Mouse (Mus musculus): ENCODE results near the gene Zfp329. TPM values are rescaled to one million over a fixed set of nuclear protein-coding genes. Genes with fewer than 3 reads are reported as not detected.
A peak's percentile ranks its signal among the peaks of the same experiment; 100 is the strongest.

Zfp329 gene
- total RNA-seq (2014; fragmentation: Nextera tagmentation) (9.1 and 16.6 TPM in 2 replicates), total RNA-seq (2017) (6.7 and 8.3 TPM in 2 replicates)

- peak; percentile 99 for ATAC-seq (replicated peaks; ENCODE audit: poor library complexity, severe bottlenecking)
Measured at GRCm38 (mm10) chr7:12818521-12819295, at the start of gene Zfp329. Gene Zfp329, minus strand, starts transcription at chr7:12818858.

DNA sequence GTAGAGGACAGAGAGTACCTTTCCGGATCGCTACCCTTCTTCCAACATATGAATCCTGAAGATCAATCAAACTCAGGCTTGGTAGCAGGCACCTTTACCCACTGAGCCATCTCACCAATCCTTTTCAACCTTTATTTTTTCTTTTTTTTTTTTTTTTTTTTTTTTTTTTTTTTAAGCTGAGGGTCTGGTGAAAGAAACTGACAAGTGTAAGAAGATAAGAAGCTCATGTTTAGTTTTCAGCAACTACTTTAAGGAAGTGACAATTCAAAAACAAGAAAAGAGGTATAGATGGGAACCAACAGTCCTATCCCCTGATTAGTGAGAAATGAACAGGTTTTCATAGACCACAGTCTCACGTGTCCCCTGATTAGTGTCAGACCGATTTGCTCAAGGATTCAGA is 17.1 kb upstream of the Zfp329 start:
- no peak for ATAC-seq (replicated peaks; ENCODE audit: poor library complexity, severe bottlenecking)

DNA sequence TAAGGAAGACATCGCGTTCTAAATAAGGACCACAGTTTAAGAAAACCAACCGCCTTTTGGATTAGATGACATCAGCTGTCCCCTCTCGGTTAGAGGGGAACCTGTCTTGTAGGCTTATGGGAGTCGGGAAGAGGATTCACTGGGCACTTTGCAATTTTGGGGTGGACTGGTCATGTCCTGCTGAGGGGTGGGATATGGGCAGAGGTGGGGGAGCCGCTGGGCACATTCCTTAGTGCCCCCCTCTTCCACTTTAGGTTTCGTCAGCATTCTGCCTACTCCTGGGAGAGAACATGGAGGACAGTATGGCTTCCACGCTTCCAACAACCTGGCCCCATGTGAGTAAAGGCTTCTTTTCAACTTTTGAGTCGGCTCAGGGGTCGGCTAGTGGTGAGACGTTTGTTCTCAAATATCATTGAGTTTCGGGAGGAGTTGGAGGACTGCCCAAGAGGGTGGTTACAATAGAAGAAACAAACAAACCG is 16.6 kb upstream of the Zfp329 start:
- peak; percentile 39 for ATAC-seq (replicated peaks; ENCODE audit: poor library complexity, severe bottlenecking)

- ATAC-seq (replicated peaks; ENCODE audit: poor library complexity, severe bottlenecking): peak; percentile 95
Measured at GRCm38 (mm10) chr7:12834162-12835120, 15.8 kb upstream of the Zfp329 start, which contains the start of gene Zfp110. Gene Zfp110, plus strand, starts transcription at chr7:12834761.

DNA sequence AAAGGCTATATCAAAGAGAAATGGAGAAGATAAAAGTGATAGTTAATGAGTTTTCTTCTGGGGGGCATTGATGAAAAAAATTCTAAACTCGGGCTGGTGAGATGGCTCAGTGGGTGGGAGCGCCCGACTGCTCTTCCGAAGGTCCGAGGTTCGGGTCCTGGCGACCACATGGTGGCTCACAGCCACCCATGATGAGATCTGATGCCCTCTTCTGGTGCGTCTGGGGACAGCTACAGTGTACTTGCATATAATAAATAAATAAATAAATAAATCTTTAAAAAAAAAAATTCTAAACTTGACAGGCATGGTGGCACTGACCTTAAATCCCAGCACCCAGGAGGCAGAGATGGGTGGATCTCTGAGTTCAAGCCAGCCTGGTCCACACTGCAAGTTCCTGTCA is 3.1 kb downstream of the Zfp329 start:
- no peak for ATAC-seq (replicated peaks; ENCODE audit: poor library complexity, severe bottlenecking)

- ATAC-seq (replicated peaks; ENCODE audit: poor library complexity, severe bottlenecking): no peak
Measured at GRCm38 (mm10) chr7:12803727-12804071, 15.0 kb downstream of the Zfp329 start.

GRCm38 (mm10) chr7:12802866-12803726 is 15.6 kb downstream of the Zfp329 start, which contains the start of gene Zscan18:
Gene Zscan18, minus strand, starts transcription at chr7:12803635.
- peak; percentile 96 for ATAC-seq (replicated peaks; ENCODE audit: poor library complexity, severe bottlenecking)

- no peak for ATAC-seq (replicated peaks; ENCODE audit: poor library complexity, severe bottlenecking)
Measured at GRCm38 (mm10) chr7:12799554-12799953, 19.1 kb downstream of the Zfp329 start.

- ATAC-seq (replicated peaks; ENCODE audit: poor library complexity, severe bottlenecking): no peak
Measured at GRCm38 (mm10) chr7:12797971-12798370, 20.7 kb downstream of the Zfp329 start.

- peak; percentile 92 for ATAC-seq (replicated peaks; ENCODE audit: poor library complexity, severe bottlenecking)
Measured at GRCm38 (mm10) chr7:12792624-12793023, 26.0 kb downstream of the Zfp329 start.

GRCm38 (mm10) chr7:12788025-12788424 is 30.6 kb downstream of the Zfp329 start:
- ATAC-seq (replicated peaks; ENCODE audit: poor library complexity, severe bottlenecking): no peak

- ATAC-seq (replicated peaks; ENCODE audit: poor library complexity, severe bottlenecking): no peak; the same call in 1 of the 2 replicates
Measured at GRCm38 (mm10) chr7:12787333-12787732, 31.3 kb downstream of the Zfp329 start.

DNA sequence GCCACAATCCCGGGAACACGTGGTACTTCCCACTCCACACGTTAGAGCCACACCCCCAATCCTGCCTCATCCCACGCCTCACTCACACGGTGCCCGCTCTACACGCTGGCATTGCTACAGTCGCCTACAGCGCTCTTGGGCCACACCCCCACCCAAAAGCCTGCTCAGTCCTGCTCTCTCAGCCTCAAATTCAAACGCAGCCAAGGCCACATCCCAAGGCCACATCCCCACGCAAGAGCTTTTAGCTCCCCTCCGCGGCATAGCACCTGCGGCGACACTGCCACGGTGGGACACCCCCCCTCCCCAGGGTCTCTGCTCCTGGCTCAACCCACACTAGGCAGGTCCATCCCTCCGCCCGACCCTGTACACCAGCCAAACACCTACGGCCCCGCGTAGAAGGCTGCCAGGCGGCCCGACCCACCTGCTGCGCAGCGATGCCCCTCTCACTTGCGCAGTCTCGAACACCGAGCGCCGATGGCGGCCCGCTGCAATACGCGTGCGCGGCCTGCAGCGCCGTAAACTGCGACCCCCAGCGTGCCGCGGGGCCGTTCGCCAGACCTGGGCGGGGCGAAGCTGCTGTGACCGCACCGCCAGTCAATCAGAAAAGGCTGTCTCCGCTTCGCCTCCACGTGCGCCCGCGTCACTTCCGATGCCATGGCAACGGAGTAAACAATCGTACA is 38.4 kb downstream of the Zfp329 start:
- ATAC-seq (replicated peaks; ENCODE audit: poor library complexity, severe bottlenecking): peak; percentile 91

DNA sequence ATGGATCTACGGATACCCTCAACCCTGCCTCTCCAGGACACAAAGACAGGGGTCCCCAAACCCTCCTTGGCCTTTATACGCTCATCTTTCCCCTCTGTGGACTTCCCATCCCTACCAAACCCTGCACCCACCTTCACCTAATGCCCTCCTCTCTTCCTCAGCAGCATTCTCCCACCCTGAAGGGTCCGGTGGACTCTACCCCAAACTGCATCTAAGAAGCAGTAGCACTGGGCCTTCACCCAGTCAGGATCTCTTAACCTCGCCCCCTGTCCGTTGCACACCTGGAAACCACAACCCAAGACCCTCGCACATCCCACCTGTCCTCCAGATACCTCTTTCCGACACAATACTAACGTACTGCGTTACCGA is 38.9 kb downstream of the Zfp329 start:
- no peak for ATAC-seq (replicated peaks; ENCODE audit: poor library complexity, severe bottlenecking)

DNA sequence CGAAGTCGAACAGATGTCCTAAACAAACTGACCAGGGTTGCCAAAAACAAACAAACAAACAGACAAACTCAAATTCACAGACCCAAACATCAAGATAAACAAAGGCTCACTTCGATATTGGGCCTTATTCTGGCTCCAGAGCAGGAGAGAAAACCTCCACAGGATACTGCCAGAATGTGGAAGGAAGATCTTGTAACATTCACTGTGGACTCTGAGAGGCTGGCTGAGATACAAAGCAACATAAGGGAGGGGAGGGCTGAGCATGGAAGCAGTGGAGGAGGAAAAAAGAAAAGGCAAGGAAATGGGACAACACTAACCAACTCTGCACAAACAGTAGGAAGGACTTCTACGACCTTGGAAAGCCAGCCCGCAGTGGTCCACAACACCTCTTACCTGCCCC is 39.5 kb downstream of the Zfp329 start:
- ATAC-seq (replicated peaks; ENCODE audit: poor library complexity, severe bottlenecking): no peak

DNA sequence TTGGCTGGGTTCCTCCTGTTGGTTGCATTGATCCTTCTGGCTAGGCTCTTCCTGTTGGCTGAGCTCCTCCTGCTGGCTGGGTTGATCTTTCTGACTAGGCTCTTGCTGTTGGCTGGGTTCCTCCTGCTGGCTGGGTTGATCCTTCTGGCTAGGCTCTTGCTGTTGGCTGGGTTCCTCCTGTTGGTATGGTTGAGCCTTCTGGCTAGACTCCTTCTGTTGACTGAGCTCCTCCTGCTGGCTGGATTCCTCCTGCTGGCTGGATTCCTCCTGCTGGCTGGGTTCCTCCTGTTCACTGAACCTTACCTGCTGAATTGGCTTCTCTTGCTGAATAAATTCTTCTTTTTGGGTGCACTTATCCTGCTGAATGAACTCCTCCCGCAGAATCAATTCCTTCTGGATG is 44.1 kb downstream of the Zfp329 start:
- no peak for ATAC-seq (replicated peaks; ENCODE audit: poor library complexity, severe bottlenecking)

GRCm38 (mm10) chr7:12774111-12774510 is 44.5 kb downstream of the Zfp329 start:
- no peak for ATAC-seq (replicated peaks; ENCODE audit: poor library complexity, severe bottlenecking)
